Mouse (Mus musculus) liver, embryonic 13.5 days (tissue): ENCODE measurements around the gene Slc50a1. TPM values are rescaled to one million over a fixed set of nuclear protein-coding genes. Genes with fewer than 3 reads are reported as not detected.

ENCODE experiments used
- ATAC-seq: fragments of 200-750 bp; cut with Nextera tagmentation; 2 replicates; pipeline ENCODE4 v1.8.0; 2017; ENCODE audit warnings: low read depth, mild to moderate bottlenecking, moderate number of reproducible peaks, moderate library complexity
- DNase-seq: peaks from one replicate; pipeline ENCODE4 v3.0.0; 2022
- H3K27ac ChIP-seq: fragments of 300-500 bp; sonication (generic); 2 replicates; pipeline ENCODE4 v1.5.1; 2015; ENCODE audit warnings: moderate library complexity, mild to moderate bottlenecking, inconsistent platforms
- H3K27me3 ChIP-seq: fragments of 300-500 bp; sonication (generic); 2 replicates; pipeline ENCODE4 v1.6.1; 2015; ENCODE audit warnings: mild to moderate bottlenecking, inconsistent platforms
- H3K36me3 ChIP-seq: fragments of 300-500 bp; sonication (generic); 2 replicates; pipeline ENCODE4 v1.6.1; 2015; ENCODE audit warnings: mild to moderate bottlenecking, inconsistent platforms
- H3K4me1 ChIP-seq: fragments of 300-500 bp; sonication (generic); replicated peaks from 2 replicates; pipeline ENCODE4 v1.6.1; 2015; ENCODE audit warnings: inconsistent platforms
- H3K4me2 ChIP-seq: fragments of 300-500 bp; sonication (generic); 2 replicates; pipeline ENCODE4 v1.6.1; 2015; ENCODE audit warnings: inconsistent platforms, mild to moderate bottlenecking, moderate library complexity
- H3K4me3 ChIP-seq: fragments of 300-500 bp; sonication (generic); replicated peaks from 2 replicates; pipeline ENCODE4 v1.5.1; 2015; ENCODE audit warnings: mild to moderate bottlenecking, inconsistent platforms
- H3K9ac ChIP-seq: fragments of 300-500 bp; sonication (generic); 2 replicates; pipeline ENCODE4 v1.6.1; 2015; ENCODE audit warnings: mild to moderate bottlenecking, inconsistent platforms
- H3K9me3 ChIP-seq: fragments of 300-500 bp; sonication (generic); replicated peaks from 2 replicates; pipeline ENCODE4 v1.6.1; 2016; ENCODE audit warnings: inconsistent platforms
- WGBS: fragments of 180-500 bp; shearing (Covaris S2); methylation state at CpG from one replicate; pipeline ENCODE4 v1.1.7; 2015; ENCODE audit not compliant: insufficient replicate concordance; 5-methylcytosine and 5-hydroxymethylcytosine counted together
- polyA plus RNA-seq: library from polyadenylated mRNA; unstranded; fragments of >200 nt; fragmentation: Nextera tagmentation; extraction: Ambion mirVana; gene quantifications from 2 replicates; pipeline ENCODE4 v1.2.1, GENCODE M21; 2015

Slc50a1 gene
- polyA plus RNA-seq, 1 experiment from 2014 or later, result 17.4 TPM

DNA sequence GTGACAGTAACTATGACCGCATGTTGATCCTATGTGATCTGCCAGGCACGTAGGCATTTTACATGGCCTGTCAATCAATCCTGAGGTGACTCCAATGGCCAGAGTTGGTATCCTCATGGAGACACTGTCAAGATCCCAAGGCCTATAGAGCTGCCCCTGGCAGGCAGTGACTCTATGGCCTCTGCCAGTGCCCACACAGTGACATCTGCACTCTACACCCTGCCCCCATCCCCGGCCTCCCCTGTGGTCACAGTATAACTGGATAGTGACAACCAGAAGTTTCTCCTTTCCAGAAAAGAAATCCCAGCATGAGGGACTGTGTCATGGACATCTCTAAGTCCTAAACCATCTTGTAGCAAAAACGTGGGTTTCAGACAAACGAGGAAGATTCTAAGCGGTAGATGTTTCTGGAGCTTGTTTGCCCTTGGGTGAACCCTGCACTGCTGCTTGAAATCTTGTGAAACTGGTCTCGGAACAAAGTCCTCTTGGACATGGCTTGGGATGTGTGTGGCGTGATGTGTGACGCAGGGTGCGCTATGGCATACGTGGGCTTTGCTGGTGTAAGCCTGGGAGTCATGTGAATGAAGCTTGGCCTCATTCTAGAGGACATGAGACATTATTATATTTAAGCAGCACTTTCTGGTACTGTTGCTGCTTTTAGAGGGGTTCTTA lies 23.0 kb upstream of the Slc50a1 start:
- DNase-seq (no peak), ATAC-seq (peak; percentile 41; the same call in 1 of the 2 replicates)
- 67% methylated on average over 11 of the region's 11 CpGs for WGBS
- H3K4me1 ChIP-seq, result peaks cover 9% of the 10 kb centered on the region; the same call in 1 of the 2 replicates
- H3K36me3 ChIP-seq, result no peaks in the 10 kb centered on the region
- no peak overlapping the region for H3K4me3 ChIP-seq
- peak overlapping the region; percentile 13; the same call in 1 of the 2 replicates for H3K27ac ChIP-seq
- H3K9ac ChIP-seq, result no peak overlapping the region
- no peak overlapping the region for H3K4me2 ChIP-seq
- peaks cover 6% of the 10 kb centered on the region for H3K27me3 ChIP-seq
- H3K9me3 ChIP-seq, result no peaks in the 10 kb centered on the region

DNA sequence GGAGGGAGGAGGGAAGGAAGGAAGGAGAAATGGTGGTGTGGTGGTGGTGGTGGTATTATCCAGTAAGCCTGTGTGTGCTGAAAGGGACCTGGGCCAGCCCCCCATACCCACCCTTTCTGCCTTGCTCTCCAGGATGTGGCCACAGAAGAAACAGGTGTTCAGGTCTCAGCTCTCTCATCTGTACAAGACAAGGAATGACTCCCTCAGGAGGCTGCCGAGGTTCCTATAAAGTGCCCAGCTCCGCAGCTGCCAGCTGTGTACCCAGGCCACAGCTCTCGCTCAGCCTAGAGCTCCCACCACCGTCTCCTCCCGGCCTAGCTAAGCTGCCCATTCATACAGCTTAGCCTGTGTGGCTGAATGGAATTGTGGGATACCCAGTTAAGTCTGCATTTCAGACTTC lies 21.9 kb upstream of the Slc50a1 start:
- Histone ChIP-seq H3K27ac (no peak overlapping the region), H3K4me3 (no peak overlapping the region), H3K27me3 (no peaks in the 10 kb centered on the region), H3K4me1 (peaks cover 9% of the 10 kb centered on the region; the same call in 1 of the 2 replicates), H3K9ac (no peak overlapping the region), H3K36me3 (no peaks in the 10 kb centered on the region), H3K4me2 (no peak overlapping the region), H3K9me3 (no peaks in the 10 kb centered on the region)
- 61% methylated on average over 5 of the region's 5 CpGs for WGBS
- no peak for ATAC-seq
- no peak for DNase-seq

DNA sequence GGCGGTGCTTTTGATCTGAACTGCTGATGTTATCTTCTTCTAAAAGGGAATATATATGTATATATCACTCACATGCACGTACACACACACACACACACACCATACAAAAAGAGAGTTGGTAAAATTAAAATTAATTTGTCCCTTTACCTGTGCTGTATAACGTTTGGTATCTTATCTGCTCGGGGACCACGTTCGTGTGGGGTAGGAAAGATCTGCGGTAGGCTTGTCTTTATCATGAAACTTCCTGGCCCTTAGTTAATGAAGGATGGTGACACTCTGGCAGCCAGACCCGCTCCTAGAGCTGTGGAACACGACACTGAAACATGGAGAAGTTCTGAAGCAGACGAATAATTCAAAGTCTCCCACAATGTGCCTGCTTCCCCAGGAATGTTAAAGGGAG lies 21.5 kb upstream of the Slc50a1 start:
- H3K27me3 ChIP-seq, result no peaks in the 10 kb centered on the region
- 23% methylated on average over 10 of the region's 10 CpGs for WGBS
- H3K9me3 ChIP-seq, result no peaks in the 10 kb centered on the region
- peaks cover 9% of the 10 kb centered on the region; the same call in 1 of the 2 replicates for H3K4me1 ChIP-seq
- H3K27ac ChIP-seq, result no peak overlapping the region
- no peaks in the 10 kb centered on the region for H3K36me3 ChIP-seq
- H3K4me2 ChIP-seq, result no peak overlapping the region
- H3K9ac ChIP-seq, result no peak overlapping the region
- ATAC-seq (no peak), DNase-seq (no peak)
- H3K4me3 ChIP-seq, result no peak overlapping the region

DNA sequence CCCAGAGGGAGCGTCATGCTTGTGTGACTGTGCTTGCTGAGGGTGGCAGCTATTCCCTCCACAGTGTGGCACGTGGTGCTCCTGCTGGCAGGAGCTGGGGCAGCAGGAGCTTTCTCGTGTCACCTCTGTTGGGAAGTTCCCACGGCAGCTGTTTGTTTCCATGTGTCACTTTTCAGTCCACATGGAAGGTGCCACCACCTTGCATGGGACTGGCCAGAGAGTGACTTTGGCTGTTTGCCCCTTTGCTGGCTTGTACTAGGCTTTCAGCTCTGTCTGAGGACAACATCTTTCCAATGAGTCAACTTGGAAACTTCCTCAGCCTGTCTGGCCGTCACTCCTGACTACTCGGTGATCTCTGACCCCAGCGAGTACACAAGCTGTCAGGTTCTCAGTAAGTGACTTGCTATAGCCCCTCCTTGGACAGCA lies 18.1 kb upstream of the Slc50a1 start:
- H3K9ac ChIP-seq, result no peak overlapping the region
- H3K36me3 ChIP-seq, result no peaks in the 10 kb centered on the region
- no peak for DNase-seq
- peaks cover 5% of the 10 kb centered on the region; the same call in 1 of the 2 replicates for H3K4me1 ChIP-seq
- H3K9me3 ChIP-seq, result no peaks in the 10 kb centered on the region
- no peaks in the 10 kb centered on the region for H3K27me3 ChIP-seq
- H3K4me2 ChIP-seq, result no peak overlapping the region
- H3K27ac ChIP-seq, result no peak overlapping the region
- H3K4me3 ChIP-seq, result no peak overlapping the region
- ATAC-seq, result no peak
- 42% methylated on average over 7 of the region's 7 CpGs for WGBS

DNA sequence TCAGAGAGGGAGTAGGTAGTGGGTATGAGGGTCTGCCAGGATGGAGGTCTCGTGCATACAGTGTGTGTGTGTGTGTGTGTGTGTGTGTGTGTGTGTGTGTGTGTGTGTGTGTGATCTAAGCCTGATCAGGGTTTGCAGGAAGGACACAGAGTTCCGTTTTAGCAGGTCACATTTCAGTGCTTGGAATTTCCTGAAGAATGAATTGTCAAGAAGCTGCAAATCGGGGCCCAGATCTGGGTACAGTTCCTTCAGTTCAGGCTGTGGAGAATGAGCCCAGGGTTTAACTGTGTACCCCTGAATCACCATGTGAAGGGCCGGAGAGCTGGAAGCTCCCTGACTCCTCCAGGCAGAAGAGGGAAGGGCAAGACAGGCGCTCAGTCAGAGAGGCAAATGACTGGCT lies 16.9 kb upstream of the Slc50a1 start:
- Histone ChIP-seq H3K9me3 (no peaks in the 10 kb centered on the region), H3K9ac (no peak overlapping the region), H3K4me2 (no peak overlapping the region), H3K36me3 (no peaks in the 10 kb centered on the region), H3K4me1 (no peaks in the 10 kb centered on the region; the same call in 1 of the 2 replicates), H3K27me3 (peaks cover 7% of the 10 kb centered on the region), H3K27ac (no peak overlapping the region), H3K4me3 (no peak overlapping the region)
- no peak for ATAC-seq
- no peak for DNase-seq
- WGBS, result 45% methylated on average over 5 of the region's 5 CpGs

DNA sequence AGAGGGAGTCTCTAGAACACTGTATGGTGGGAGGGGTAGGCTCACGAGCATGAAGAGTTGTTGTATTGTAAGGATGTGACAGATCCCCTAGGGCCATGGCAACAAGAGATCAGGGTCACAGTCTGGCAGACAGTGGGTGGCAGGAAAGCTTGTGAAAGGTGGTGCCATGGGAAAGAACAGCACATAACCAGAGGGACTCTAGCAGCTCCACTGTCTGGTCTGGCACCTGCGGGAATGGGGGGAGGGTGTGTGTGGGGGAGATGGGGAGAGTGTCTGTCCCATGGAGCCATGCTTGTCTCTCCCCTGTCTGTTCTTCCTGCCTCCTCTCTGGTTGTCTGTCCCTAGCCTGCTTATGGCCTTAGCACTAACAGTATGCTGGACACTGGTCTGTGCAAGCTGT lies 15.2 kb upstream of the Slc50a1 start:
- ATAC-seq (no peak), DNase-seq (no peak)
- H3K27me3 ChIP-seq, result peaks cover 24% of the 10 kb centered on the region
- H3K9ac ChIP-seq, result no peak overlapping the region
- H3K4me2 ChIP-seq, result no peak overlapping the region
- H3K36me3 ChIP-seq, result no peaks in the 10 kb centered on the region
- WGBS, result 35% methylated on average over 2 of the region's 2 CpGs
- no peaks in the 10 kb centered on the region for H3K9me3 ChIP-seq
- H3K4me3 ChIP-seq, result no peak overlapping the region
- H3K27ac ChIP-seq, result no peak overlapping the region
- H3K4me1 ChIP-seq, result no peaks in the 10 kb centered on the region; the same call in none of the 2 replicates

DNA sequence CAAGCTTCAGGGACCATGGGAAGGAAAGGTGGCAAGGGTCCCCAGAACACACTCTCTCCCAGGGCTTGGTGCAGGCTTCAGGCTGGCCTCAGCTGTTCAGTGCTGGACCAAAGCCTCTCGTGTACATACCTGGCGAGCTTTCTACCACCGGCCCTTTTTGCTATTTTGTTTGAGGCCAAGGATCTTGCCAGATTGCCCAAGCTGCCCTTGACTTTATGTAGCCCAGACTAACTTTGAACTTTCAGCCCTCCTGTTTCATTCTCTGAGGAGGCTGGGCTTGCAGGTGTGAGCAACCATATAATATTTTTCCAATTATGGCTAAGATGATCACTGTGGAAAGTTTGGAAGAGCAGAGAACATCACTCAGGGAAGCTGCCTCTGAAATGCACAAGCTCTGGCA lies 13.9 kb upstream of the Slc50a1 start:
- no peaks in the 10 kb centered on the region for H3K36me3 ChIP-seq
- peaks cover 37% of the 10 kb centered on the region for H3K27me3 ChIP-seq
- no peaks in the 10 kb centered on the region for H3K9me3 ChIP-seq
- H3K4me1 ChIP-seq, result peaks cover 9% of the 10 kb centered on the region
- no peak overlapping the region for H3K27ac ChIP-seq
- H3K4me2 ChIP-seq, result no peak overlapping the region
- H3K4me3 ChIP-seq, result no peak overlapping the region
- WGBS, result 70% methylated on average over 3 of the region's 3 CpGs
- ATAC-seq (no peak), DNase-seq (no peak)
- H3K9ac ChIP-seq, result no peak overlapping the region

DNA sequence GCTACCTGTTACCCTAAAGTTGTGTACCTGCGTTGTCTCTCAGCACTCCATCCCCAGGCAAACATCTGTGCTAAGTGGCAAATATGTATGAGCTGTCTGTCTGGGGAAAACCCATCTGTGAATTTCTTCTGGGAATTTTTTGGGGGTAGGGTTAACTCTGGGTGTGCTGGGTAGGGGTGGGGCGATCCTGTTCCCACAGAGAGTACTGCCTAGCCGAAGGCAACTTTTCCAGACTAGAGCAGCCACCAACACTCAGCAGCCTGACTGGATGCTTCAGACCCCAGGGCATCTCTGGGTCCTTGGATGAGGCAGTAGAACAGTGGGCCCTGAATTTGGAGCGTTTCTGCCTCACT lies 11.9 kb upstream of the Slc50a1 start:
- peaks cover 14% of the 10 kb centered on the region for H3K4me1 ChIP-seq
- no peak overlapping the region for H3K9ac ChIP-seq
- DNase-seq, result no peak
- H3K27me3 ChIP-seq, result peaks cover 57% of the 10 kb centered on the region
- ATAC-seq, result no peak
- H3K36me3 ChIP-seq, result no peaks in the 10 kb centered on the region
- no peak overlapping the region for H3K4me3 ChIP-seq
- no peak overlapping the region for H3K4me2 ChIP-seq
- no peak overlapping the region for H3K27ac ChIP-seq
- 11% methylated on average over 4 of the region's 4 CpGs for WGBS
- H3K9me3 ChIP-seq, result no peaks in the 10 kb centered on the region

DNA sequence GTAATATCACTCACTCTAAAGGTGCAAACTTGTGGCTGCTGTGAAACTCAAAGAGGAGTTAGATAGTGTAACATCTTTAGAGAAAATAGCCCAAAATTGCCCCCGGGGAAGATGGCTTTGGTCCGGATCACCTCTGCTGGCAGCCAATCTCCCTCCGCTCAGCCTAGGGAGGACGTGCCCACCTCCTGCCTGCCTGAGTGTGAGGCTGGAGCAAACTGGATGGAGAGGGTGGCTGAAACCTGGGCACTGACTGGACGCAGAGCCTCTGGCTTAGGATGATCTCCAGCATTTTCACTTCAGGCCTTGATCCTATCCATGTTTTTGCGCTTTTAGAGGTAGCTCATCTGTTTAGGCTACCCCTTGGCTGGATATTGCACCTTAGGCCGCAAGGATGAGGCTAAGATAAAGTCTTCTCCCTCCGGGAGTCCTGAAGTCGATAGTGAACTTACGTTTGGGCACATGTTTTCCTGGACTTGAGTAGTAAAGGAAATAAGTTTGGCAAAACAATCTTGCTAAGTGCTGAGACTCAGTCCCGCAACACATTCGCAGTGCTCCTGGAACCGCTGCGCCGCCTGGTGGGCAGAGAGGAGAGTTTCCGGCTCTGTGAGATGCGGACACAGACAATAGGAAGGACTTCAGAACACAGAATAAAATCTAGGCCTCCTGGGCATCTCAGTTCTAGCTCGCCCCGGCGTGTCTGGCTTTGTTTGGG lies 11.4 kb upstream of the Slc50a1 start:
- DNase-seq, result peak; percentile 53
- WGBS, result 13% methylated on average over 20 of the region's 20 CpGs
- Histone ChIP-seq H3K27me3 (peaks cover 62% of the 10 kb centered on the region), H3K27ac (no peak overlapping the region), H3K4me3 (peak overlapping the region; percentile 42), H3K9me3 (no peaks in the 10 kb centered on the region), H3K4me1 (peaks cover 17% of the 10 kb centered on the region), H3K4me2 (peak overlapping the region; percentile 61), H3K9ac (no peak overlapping the region), H3K36me3 (no peaks in the 10 kb centered on the region)
- ATAC-seq, result no peak

DNA sequence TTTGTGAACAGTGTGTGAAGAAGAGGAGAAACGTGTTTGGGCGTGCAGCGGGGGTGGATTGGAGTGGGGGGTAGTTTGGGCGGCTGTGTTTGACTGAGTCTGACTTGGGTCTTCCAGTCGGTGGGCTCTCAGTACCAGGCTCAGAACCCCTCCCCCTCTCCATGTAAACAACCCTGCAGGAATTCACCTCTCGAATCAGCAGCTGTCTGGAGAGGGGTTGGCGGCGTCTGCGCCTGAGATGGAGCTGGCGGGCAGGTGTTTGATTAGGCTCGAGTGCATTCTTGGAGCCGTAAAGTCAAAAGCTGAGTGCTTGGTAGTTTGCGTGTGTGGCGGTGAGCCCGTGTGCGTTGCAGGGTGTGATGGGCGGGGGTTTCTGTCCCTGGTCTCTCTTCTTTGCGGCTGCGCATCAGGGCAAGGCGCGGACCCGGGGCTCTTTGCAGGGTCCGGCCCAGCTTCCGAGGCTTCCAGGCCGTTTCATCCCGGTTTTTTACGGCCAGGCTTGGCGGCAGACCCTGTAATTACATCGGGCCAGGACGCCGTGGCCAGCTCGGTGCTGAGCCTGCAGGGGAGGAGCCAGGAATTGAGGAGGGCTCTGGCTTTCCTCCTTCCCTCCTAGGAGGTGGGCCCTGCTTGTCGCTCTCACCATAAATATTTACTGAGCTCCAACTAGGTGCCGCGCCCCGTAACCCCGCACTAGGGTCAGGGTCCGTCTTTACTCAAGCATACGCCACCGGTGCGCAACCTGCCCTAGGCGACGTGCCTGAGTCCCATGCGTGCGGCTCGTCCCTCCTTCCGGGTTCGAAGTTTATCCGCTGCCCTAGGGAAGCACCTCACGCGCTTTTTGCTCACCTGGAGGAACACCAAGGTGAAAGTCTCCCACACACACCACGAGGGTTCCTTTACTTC lies 10.5 kb upstream of the Slc50a1 start, which contains the start of gene Efna1:
Gene Efna1, minus strand, starts transcription at position 537 of the 906 bp plus-strand sequence.
- Histone ChIP-seq H3K4me3 (peak within 1 kb of the TSS; percentile 42), H3K9me3 (no peaks in the 10 kb centered on the region), H3K4me2 (peak within 1 kb of the TSS; percentile 61), H3K9ac (no peak within 1 kb of the TSS), H3K27ac (no peak within 1 kb of the TSS), H3K36me3 (no peaks in the 10 kb centered on the region), H3K4me1 (peaks cover 17% of the 10 kb centered on the region), H3K27me3 (peaks cover 71% of the 10 kb centered on the region)
- ATAC-seq (peak; percentile 19), DNase-seq (no peak)
- WGBS, result under 1% methylated on average over 52 of the region's 52 CpGs

DNA sequence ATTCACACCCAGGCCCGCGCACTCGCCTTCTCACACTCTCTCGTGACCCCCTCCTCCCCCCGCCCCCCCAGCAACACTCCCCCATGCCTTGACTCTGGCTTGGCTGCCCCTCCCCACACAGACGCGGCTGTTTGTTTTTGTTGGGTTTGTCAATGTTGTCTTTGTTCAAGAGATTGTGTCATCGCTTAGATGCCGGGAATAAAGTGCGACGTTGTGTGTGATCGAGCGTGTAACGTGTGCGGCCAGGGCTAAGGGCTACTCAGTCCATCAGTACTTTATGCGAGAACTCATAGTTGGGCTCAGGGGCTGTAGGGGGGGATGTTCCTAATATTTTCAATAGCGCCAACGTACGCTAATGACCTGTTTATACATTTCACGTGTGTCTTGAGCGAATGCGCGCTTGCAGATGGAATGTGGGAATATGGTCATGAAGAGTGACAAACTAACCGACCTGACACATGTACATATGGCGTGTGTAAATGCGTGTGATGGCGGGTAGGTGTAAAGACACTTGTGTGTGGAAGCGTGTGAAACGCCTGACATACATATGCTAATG lies 9.8 kb upstream of the Slc50a1 start:
- no peak for DNase-seq
- WGBS, result 1% methylated on average over 29 of the region's 29 CpGs
- H3K4me1 ChIP-seq, result peaks cover 17% of the 10 kb centered on the region

More for the DNA sequence above, 9.8 kb upstream of the Slc50a1 start:
- H3K4me3 ChIP-seq, result peak overlapping the region; percentile 42
- no peak for ATAC-seq
- H3K27ac ChIP-seq, result no peak overlapping the region
- H3K4me2 ChIP-seq, result peak overlapping the region; percentile 61
- peaks cover 2% of the 10 kb centered on the region; the same call in 1 of the 2 replicates for H3K36me3 ChIP-seq
- peaks cover 72% of the 10 kb centered on the region for H3K27me3 ChIP-seq
- no peak overlapping the region for H3K9ac ChIP-seq
- no peaks in the 10 kb centered on the region for H3K9me3 ChIP-seq
